Mouse (Mus musculus): ENCODE measurements around the gene Vmn1r180.
"Not testable (repeated sequence)": the region's sequence is repeated elsewhere in the genome, so short reads cannot be mapped to it uniquely, and the experiment has no call there.

Gene Vmn1r180

DNA sequence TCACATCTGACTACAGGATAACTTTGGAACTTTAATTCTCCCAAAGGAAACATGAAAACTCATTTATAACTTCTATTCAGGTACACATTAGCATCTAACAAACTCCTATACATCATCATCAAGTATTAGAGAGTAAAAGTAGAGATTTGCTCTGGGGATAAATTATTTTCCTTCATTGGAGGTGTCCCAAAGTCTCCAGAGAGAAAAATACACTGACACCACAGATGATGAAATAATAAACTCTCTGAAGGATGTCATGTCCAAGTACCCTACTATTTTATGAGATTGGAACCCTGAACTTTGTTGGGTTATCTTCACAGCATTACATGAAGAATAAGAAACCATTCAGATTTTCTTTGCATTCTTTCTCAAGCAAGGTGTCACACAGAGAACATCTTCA lies at the start of gene Vmn1r180:
TSS of gene Vmn1r180 (plus strand) at position 301 of the 400 bp plus-strand sequence.
- DNase-seq (ENCODE audit: extremely low read depth, low read depth), result no peak

DNA sequence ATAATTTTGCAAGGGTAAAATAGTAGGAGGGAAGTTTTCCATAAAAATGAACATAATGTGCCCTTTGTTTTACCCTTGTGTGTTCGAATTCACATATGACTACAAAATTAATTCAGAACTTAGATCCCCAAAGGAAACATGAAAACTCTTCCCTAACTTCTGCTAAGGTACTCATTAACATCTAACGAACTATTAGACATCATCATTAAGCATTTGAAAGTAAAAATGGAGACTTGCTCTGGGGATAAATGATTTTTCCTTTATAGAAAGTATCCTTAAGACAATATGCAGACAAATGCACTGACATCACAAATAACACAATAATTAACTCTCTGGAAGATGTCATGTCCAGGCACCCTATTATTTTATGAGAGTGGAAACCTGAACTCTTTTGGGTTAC lies 23.8 kb upstream of the Vmn1r180 start, which contains the start of gene Vmn1r179:
TSS of gene Vmn1r179 (plus strand) at position 301 of the 400 bp plus-strand sequence.
- DNase-seq (ENCODE audit: extremely low read depth, low read depth), result no peak

DNA sequence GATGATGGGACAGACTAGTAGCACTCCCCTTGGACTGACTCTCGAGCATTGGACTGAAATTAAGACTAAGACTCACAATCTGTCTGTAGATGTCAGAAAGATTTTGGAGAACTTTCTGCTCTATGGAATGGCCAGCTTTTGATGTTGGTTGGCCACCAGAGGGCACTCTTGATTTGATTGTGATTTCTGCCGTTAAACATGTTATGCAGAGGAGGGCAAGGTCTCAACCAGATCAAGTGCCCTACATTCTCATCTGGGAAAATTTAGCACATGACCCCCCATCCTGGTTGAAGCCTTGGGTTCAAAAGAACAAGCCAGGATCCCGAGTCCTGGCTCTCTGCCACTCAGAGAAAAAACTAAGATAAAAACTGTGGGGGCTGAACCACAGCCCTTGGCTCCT lies 17.6 kb downstream of the Vmn1r180 start:
- DNase-seq (ENCODE audit: extremely low read depth, low read depth), result not testable (repeated sequence)

DNA sequence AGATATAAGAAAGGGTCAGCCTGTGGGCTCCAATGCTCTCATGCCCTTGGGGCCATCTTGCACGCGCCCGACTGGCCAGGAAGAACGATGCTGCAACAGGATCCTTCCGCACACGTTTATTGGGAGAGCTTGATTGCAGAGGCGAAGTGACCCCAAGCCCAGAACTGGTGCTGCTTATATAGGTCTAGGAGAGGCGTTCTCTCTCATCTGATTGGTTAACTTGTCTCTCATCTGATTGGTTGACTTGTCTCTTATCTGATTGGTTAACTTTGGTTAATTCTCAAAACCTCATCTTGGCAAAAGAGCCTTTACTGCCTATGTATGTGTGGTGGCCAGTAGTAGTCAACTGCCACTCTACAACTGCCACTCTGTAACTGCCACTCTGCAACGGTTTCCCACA lies 23.9 kb downstream of the Vmn1r180 start, which contains the start of gene Vmn1r181:
TSS of gene Vmn1r181 (plus strand) at position 301 of the 400 bp plus-strand sequence.
- not testable (repeated sequence) for DNase-seq (ENCODE audit: extremely low read depth, low read depth)

DNA sequence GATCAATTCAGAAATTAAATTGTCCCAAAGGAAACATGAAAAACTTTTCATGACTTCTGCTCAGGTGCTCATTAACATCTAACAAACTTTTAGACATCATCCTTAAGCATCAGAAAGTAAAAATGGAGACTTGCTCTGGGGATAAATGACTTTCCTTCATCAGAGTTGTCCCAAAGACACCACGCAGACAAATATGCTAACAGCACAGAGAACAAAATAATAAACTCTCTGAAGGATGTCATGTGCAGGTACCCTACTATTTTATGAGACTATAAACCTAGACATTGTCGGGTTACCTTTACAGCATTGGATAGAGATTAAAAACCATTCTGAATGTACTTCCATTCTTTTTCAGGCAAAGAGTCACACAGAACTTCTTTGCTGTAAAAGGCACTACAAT lies 51.0 kb downstream of the Vmn1r180 start, which contains the start of gene V1rd19:
TSS of gene V1rd19 (plus strand) at position 301 of the 400 bp plus-strand sequence.
- DNase-seq (ENCODE audit: extremely low read depth, low read depth), result no peak

All from MEL-GATA-1-ER (cell line).